8 mouse cellular contexts compared by ENCODE assay signal in the genomic region with DNA sequence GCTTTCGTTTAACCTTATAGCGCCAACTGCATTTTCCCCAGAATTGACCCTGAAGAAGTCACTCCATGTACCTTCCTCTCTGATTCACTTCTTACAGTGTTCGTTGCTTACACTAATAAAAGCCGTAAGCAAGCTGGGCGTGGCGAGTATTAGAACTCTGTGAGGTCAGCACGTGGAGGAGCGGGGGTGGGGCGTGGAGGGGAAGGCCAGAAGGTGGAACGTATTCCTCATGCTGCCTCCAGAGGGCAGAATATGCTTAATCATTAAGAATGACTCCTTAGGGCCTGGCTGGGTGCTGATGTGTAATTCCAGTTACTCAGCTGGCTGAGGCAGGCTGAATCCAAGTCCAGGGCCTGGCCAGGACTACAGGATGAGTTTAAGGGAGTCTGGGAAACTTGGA.
DNase-seq lines count a peak whose midpoint lies in the region; ATAC-seq and TF ChIP-seq lines count a peak whose summit lies in the region.

No protein-coding gene starts in this region.

- H3K9me3 ChIP-seq in embryonic facial prominence, embryonic 10.5 days, result no peaks in the 10 kb centered on the region
- no peaks in the 10 kb centered on the region for H3K9me3 ChIP-seq in heart, embryonic 12.5 days (replicated peaks)
- H3K9me3 ChIP-seq in kidney, embryonic 15.5 days (replicated peaks), result no peaks in the 10 kb centered on the region
- no peaks in the 10 kb centered on the region for H3K9me3 ChIP-seq in lung, postnatal 0 days (ENCODE audit: low read length)

- peak overlapping the region; percentile 54 for H3K4me3 ChIP-seq in embryonic facial prominence, embryonic 10.5 days
- H3K4me3 ChIP-seq in heart, embryonic 12.5 days, result peak overlapping the region; percentile 47
- H3K4me3 ChIP-seq in kidney, embryonic 15.5 days (replicated peaks), result peak overlapping the region; percentile 37
- peak overlapping the region; percentile 20; the same call in 1 of the 2 replicates for H3K4me3 ChIP-seq in lung, postnatal 0 days (ENCODE audit: low read depth, low read length)

- 10% methylated on average over 10 of the region's 10 CpGs for WGBS in embryonic facial prominence, embryonic 10.5 days
- WGBS in heart, embryonic 12.5 days, result 13% methylated on average over 10 of the region's 10 CpGs
- WGBS in kidney, embryonic 15.5 days, result 10% methylated on average over 10 of the region's 10 CpGs
- WGBS in lung, postnatal 0 days, result 12% methylated on average over 10 of the region's 10 CpGs

- DNase-seq in ES-CJ7 (ENCODE audit: low read depth, low spot score), result peak; percentile 91
- DNase-seq in adrenal gland, postnatal 10 days, result peak; percentile 86
- peak; percentile 78 for DNase-seq in embryonic facial prominence, embryonic 10.5 days (ENCODE audit: low spot score)
- DNase-seq in lung, postnatal 0 days (ENCODE audit: low spot score), result peak; percentile 91
- DNase-seq in ovary, postnatal 14 days (ENCODE audit: low spot score), result peak; percentile 41
- DNase-seq in urinary bladder, postnatal 36 days (ENCODE audit: low spot score in 2 of 2), result peak; percentile 58 to 79

- ATAC-seq in heart, embryonic 12.5 days (ENCODE audit: insufficient number of reproducible peaks, low FRiP score), result peak; percentile 36; the same call in 1 of the 2 replicates
- ATAC-seq in kidney, embryonic 15.5 days (replicated peaks; ENCODE audit: low FRiP score), result no peak; the same call in 1 of the 2 replicates
- ATAC-seq in lung, postnatal 0 days, result peak; percentile 45

- H3K4me1 ChIP-seq in embryonic facial prominence, embryonic 10.5 days, result peaks cover 30% of the 10 kb centered on the region; the same call in 1 of the 2 replicates
- H3K4me1 ChIP-seq in heart, embryonic 12.5 days (replicated peaks), result 0 out of 2 replicates have a peak, but pooled peaks cover 5% of the 10 kb centered on the region
- H3K4me1 ChIP-seq in kidney, embryonic 15.5 days, result peaks cover 44% of the 10 kb centered on the region
- H3K4me1 ChIP-seq in lung, postnatal 0 days (ENCODE audit: insufficient read depth, low read depth, low read length), result no peaks in the 10 kb centered on the region

- H3K9ac ChIP-seq in heart, embryonic 12.5 days, result peak overlapping the region; percentile 39; the same call in 1 of the 2 replicates
- no peak overlapping the region for H3K9ac ChIP-seq in kidney, embryonic 15.5 days
- H3K9ac ChIP-seq in lung, postnatal 0 days (replicated peaks; ENCODE audit: low read depth), result no peak overlapping the region

- H3K27ac ChIP-seq in embryonic facial prominence, embryonic 10.5 days (replicated peaks), result no peak overlapping the region
- H3K27ac ChIP-seq in heart, embryonic 12.5 days (ENCODE audit: poor library complexity, severe bottlenecking), result no peak overlapping the region
- no peak overlapping the region for H3K27ac ChIP-seq in kidney, embryonic 15.5 days
- H3K27ac ChIP-seq in lung, postnatal 0 days (ENCODE audit: low read length), result no peak overlapping the region

- TF ChIP-seq CTCF in lung, postnatal 0 days (IDR thresholded peaks at IDR 0.05), result peak; percentile 76

- H3K27me3 ChIP-seq in embryonic facial prominence, embryonic 10.5 days (replicated peaks; ENCODE audit: low read depth, poor library complexity, severe bottlenecking), result peaks cover 33% of the 10 kb centered on the region; the same call in 1 of the 2 replicates
- H3K27me3 ChIP-seq in heart, embryonic 12.5 days (replicated peaks), result no peaks in the 10 kb centered on the region
- no peaks in the 10 kb centered on the region for H3K27me3 ChIP-seq in kidney, embryonic 15.5 days
- H3K27me3 ChIP-seq in lung, postnatal 0 days (replicated peaks; ENCODE audit: insufficient read depth, low read length), result no peaks in the 10 kb centered on the region

- no peak for TF ChIP-seq EP300 in lung, postnatal 0 days (IDR thresholded peaks at IDR 0.05)

- no peaks in the 10 kb centered on the region for H3K36me3 ChIP-seq in embryonic facial prominence, embryonic 10.5 days (replicated peaks)
- no peaks in the 10 kb centered on the region for H3K36me3 ChIP-seq in heart, embryonic 12.5 days
- no peaks in the 10 kb centered on the region for H3K36me3 ChIP-seq in kidney, embryonic 15.5 days
- no peaks in the 10 kb centered on the region for H3K36me3 ChIP-seq in lung, postnatal 0 days (ENCODE audit: insufficient read depth, low read length)

- peak overlapping the region; percentile 72 for H3K4me2 ChIP-seq in heart, embryonic 12.5 days
- H3K4me2 ChIP-seq in kidney, embryonic 15.5 days, result peak overlapping the region; percentile 55
- H3K4me2 ChIP-seq in lung, postnatal 0 days (replicated peaks; ENCODE audit: low read depth, low read length), result peak overlapping the region; percentile 49

Comparison
In these comparisons a context has a peak if more than half of its experiments do, and no peak if none do; other contexts are left out.
1. DNase-seq: peak in every context shown above with its lines; median percentile 91 in ES-CJ7; 91 in lung, postnatal 0 days; 86 in adrenal gland, postnatal 10 days; 78 in embryonic facial prominence, embryonic 10.5 days; 68 in urinary bladder, postnatal 36 days; 41 in ovary, postnatal 14 days.